Mouse (Mus musculus) T-helper 1 cell (primary cell): ENCODE data around the gene Col6a6.

ENCODE experiments used
- in situ Hi-C: fragments of 300-600 bp; cut with MboI, MseI; formaldehyde crosslinking; loops from one replicate; pipeline ENCODE4 v1.15.1; 2025; ENCODE audit warnings: high pct_unique_total_duplicates

The Col6a6 gene

GRCm38 (mm10) chr9:105740413-105740812, 87.5 kb downstream of the Col6a6 start:
- in situ Hi-C loops: no loop called here

- in situ Hi-C loops: no loop called here
These were observed 88.5 kb downstream of the Col6a6 start for GRCm38 (mm10) chr9:105739446-105739845.

GRCm38 (mm10) chr9:105737448-105737847, 90.5 kb downstream of the Col6a6 start:
- in situ Hi-C loops: no loop called here

- in situ Hi-C loops: no loop called here
These were observed 92.8 kb downstream of the Col6a6 start for GRCm38 (mm10) chr9:105735195-105735594.

- in situ Hi-C loops: no loop called here
These were observed 93.3 kb downstream of the Col6a6 start for GRCm38 (mm10) chr9:105734651-105735050.

- in situ Hi-C loops: no loop called here
These were observed 96.0 kb downstream of the Col6a6 start for GRCm38 (mm10) chr9:105731976-105732375.

- in situ Hi-C loops: no loop called here
These were observed 107.5 kb downstream of the Col6a6 start for GRCm38 (mm10) chr9:105720430-105720829.

- in situ Hi-C loops: no loop called here
These were observed 108.0 kb downstream of the Col6a6 start for GRCm38 (mm10) chr9:105719851-105720395.

- in situ Hi-C loops: no loop called here
These were observed 108.6 kb downstream of the Col6a6 start for GRCm38 (mm10) chr9:105719367-105719766.

GRCm38 (mm10) chr9:105712049-105712448, 115.9 kb downstream of the Col6a6 start:
- in situ Hi-C loops: no loop called here

- in situ Hi-C loops: no loop called here
These were observed 122.9 kb downstream of the Col6a6 start for GRCm38 (mm10) chr9:105705011-105705410.

GRCm38 (mm10) chr9:105704226-105704932, 123.6 kb downstream of the Col6a6 start:
- in situ Hi-C loops: no loop called here

- in situ Hi-C loops: no loop called here
These were observed 126.0 kb downstream of the Col6a6 start for GRCm38 (mm10) chr9:105701966-105702365.

- in situ Hi-C loops: no loop called here
These were observed 127.3 kb downstream of the Col6a6 start for GRCm38 (mm10) chr9:105700702-105701101.

- in situ Hi-C loops: no loop called here
These were observed 130.1 kb downstream of the Col6a6 start for GRCm38 (mm10) chr9:105697764-105698396.

- in situ Hi-C loops: no loop called here
These were observed 131.0 kb downstream of the Col6a6 start for GRCm38 (mm10) chr9:105696818-105697564.

GRCm38 (mm10) chr9:105693854-105694253, 134.1 kb downstream of the Col6a6 start:
- in situ Hi-C loops: no loop called here

- in situ Hi-C loops: no loop called here
These were observed 134.9 kb downstream of the Col6a6 start for GRCm38 (mm10) chr9:105693056-105693455.

- in situ Hi-C loops: no loop called here
These were observed 135.5 kb downstream of the Col6a6 start for GRCm38 (mm10) chr9:105692472-105692871.

- in situ Hi-C loops: no loop called here
These were observed 138.5 kb downstream of the Col6a6 start for GRCm38 (mm10) chr9:105689485-105689884.

GRCm38 (mm10) chr9:105684549-105685165, 143.3 kb downstream of the Col6a6 start:
- in situ Hi-C loops: no loop called here

- in situ Hi-C loops: no loop called here
These were observed 146.6 kb downstream of the Col6a6 start for GRCm38 (mm10) chr9:105681386-105681785.
